Mouse (Mus musculus): ENCODE measurements around the gene Mta2. TPM values are rescaled to one million over a fixed set of nuclear protein-coding genes. Genes with fewer than 3 reads are reported as not detected.

Mta2 gene
- polyA plus RNA-seq, 1 experiment from 2014 or later: 126 TPM

- WGBS: 66% methylated on average over 3 of the region's 3 CpGs
- no peak overlapping the region for H3K4me3 ChIP-seq
- H3K27ac ChIP-seq (replicated peaks): no peak overlapping the region
- H3K4me2 ChIP-seq: no peak overlapping the region
- no peak overlapping the region for H3K9ac ChIP-seq
- no peaks in the 10 kb centered on the region for H3K27me3 ChIP-seq
- peak; percentile 68; the same call in 1 of the 2 replicates for ATAC-seq (ENCODE audit: low read depth)
- H3K36me3 ChIP-seq: peaks cover 93% of the 10 kb centered on the region
- no peaks in the 10 kb centered on the region for H3K9me3 ChIP-seq
- H3K4me1 ChIP-seq (replicated peaks): peaks cover 14% of the 10 kb centered on the region
Observed at GRCm38 (mm10) chr19:8976535-8976934, 34.9 kb downstream of the Mta2 start.

GRCm38 (mm10) chr19:8980771-8981170 is 39.1 kb downstream of the Mta2 start:
- Histone ChIP-seq H3K27ac (replicated peaks) (peak overlapping the region; percentile 72), H3K9ac (no peak overlapping the region), H3K27me3 (no peaks in the 10 kb centered on the region), H3K36me3 (peaks cover 52% of the 10 kb centered on the region), H3K4me3 (no peak overlapping the region), H3K4me2 (no peak overlapping the region), H3K4me1 (replicated peaks) (peaks cover 55% of the 10 kb centered on the region), H3K9me3 (no peaks in the 10 kb centered on the region)
- WGBS: 47% methylated on average over 5 of the region's 5 CpGs
- no peak for ATAC-seq (ENCODE audit: low read depth)

GRCm38 (mm10) chr19:8981450-8982168 is 39.9 kb downstream of the Mta2 start:
- H3K9me3 ChIP-seq: no peaks in the 10 kb centered on the region
- no peak overlapping the region for H3K4me2 ChIP-seq
- peaks cover 56% of the 10 kb centered on the region for H3K4me1 ChIP-seq (replicated peaks)

GRCm38 (mm10) chr19:8982303-8983149 is 40.9 kb downstream of the Mta2 start:
- H3K4me1 ChIP-seq (replicated peaks): peaks cover 56% of the 10 kb centered on the region
- H3K9ac ChIP-seq: no peak overlapping the region
- no peak overlapping the region for H3K4me2 ChIP-seq
- H3K9me3 ChIP-seq: no peaks in the 10 kb centered on the region
- WGBS: 41% methylated on average over 5 of the region's 5 CpGs
- no peak for ATAC-seq (ENCODE audit: low read depth)
- H3K4me3 ChIP-seq: no peak overlapping the region
- H3K36me3 ChIP-seq: peaks cover 35% of the 10 kb centered on the region
- peaks cover 5% of the 10 kb centered on the region for H3K27me3 ChIP-seq
- peak overlapping the region; percentile 72 for H3K27ac ChIP-seq (replicated peaks)

More at GRCm38 (mm10) chr19:8981450-8982168, 39.9 kb downstream of the Mta2 start:
- H3K27ac ChIP-seq (replicated peaks): peak overlapping the region; percentile 72
- H3K4me3 ChIP-seq: no peak overlapping the region
- 64% methylated on average over 2 of the region's 2 CpGs for WGBS
- 0 out of 2 replicates have a peak, but pooled peaks have one; percentile 16 for ATAC-seq (ENCODE audit: low read depth)
- no peaks in the 10 kb centered on the region for H3K27me3 ChIP-seq
- H3K9ac ChIP-seq: no peak overlapping the region
- H3K36me3 ChIP-seq: peaks cover 45% of the 10 kb centered on the region

GRCm38 (mm10) chr19:8983150-8983650 is 41.5 kb downstream of the Mta2 start:
- peaks cover 29% of the 10 kb centered on the region for H3K36me3 ChIP-seq
- no peaks in the 10 kb centered on the region for H3K9me3 ChIP-seq
- no peak overlapping the region for H3K4me2 ChIP-seq
- peaks cover 12% of the 10 kb centered on the region for H3K27me3 ChIP-seq
- H3K27ac ChIP-seq (replicated peaks): 0 out of 2 replicates have a peak overlapping the region, but pooled peaks have one; percentile 72
- ATAC-seq (ENCODE audit: low read depth): no peak
- no peak overlapping the region for H3K9ac ChIP-seq
- peaks cover 56% of the 10 kb centered on the region for H3K4me1 ChIP-seq (replicated peaks)
- WGBS: 60% methylated on average over 4 of the region's 4 CpGs
- H3K4me3 ChIP-seq: no peak overlapping the region

GRCm38 (mm10) chr19:8984255-8984868 is 42.7 kb downstream of the Mta2 start:
- peak overlapping the region; percentile 41; the same call in 1 of the 2 replicates for H3K9ac ChIP-seq
- peaks cover 24% of the 10 kb centered on the region for H3K27me3 ChIP-seq
- peaks cover 63% of the 10 kb centered on the region for H3K4me1 ChIP-seq (replicated peaks)
- peak; percentile 71 for ATAC-seq (ENCODE audit: low read depth)
- H3K9me3 ChIP-seq: no peaks in the 10 kb centered on the region
- WGBS: 7% methylated on average over 7 of the region's 7 CpGs
- no peak overlapping the region for H3K4me3 ChIP-seq
- peak overlapping the region; percentile 33 for H3K4me2 ChIP-seq
- peak overlapping the region; percentile 67 for H3K27ac ChIP-seq (replicated peaks)
- H3K36me3 ChIP-seq: peaks cover 17% of the 10 kb centered on the region

- Histone ChIP-seq H3K27ac (replicated peaks) (no peak overlapping the region), H3K4me1 (replicated peaks) (peaks cover 71% of the 10 kb centered on the region), H3K9ac (no peak overlapping the region), H3K27me3 (peaks cover 39% of the 10 kb centered on the region), H3K4me2 (no peak overlapping the region), H3K36me3 (peaks cover 2% of the 10 kb centered on the region), H3K9me3 (no peaks in the 10 kb centered on the region), H3K4me3 (no peak overlapping the region)
- no peak for ATAC-seq (ENCODE audit: low read depth)
- 70% methylated on average over 5 of the region's 5 CpGs for WGBS
Observed at GRCm38 (mm10) chr19:8985891-8986290, 44.2 kb downstream of the Mta2 start.

GRCm38 (mm10) chr19:8987816-8988215 is 46.1 kb downstream of the Mta2 start:
- Histone ChIP-seq H3K9me3 (no peaks in the 10 kb centered on the region), H3K27ac (replicated peaks) (no peak overlapping the region), H3K9ac (no peak overlapping the region), H3K4me1 (replicated peaks) (peaks cover 64% of the 10 kb centered on the region), H3K27me3 (peaks cover 57% of the 10 kb centered on the region), H3K36me3 (no peaks in the 10 kb centered on the region), H3K4me2 (no peak overlapping the region), H3K4me3 (no peak overlapping the region)
- 45% methylated on average over 2 of the region's 2 CpGs for WGBS
- no peak for ATAC-seq (ENCODE audit: low read depth)

- Histone ChIP-seq H3K36me3 (no peaks in the 10 kb centered on the region), H3K4me3 (peak overlapping the region; percentile 46), H3K27ac (replicated peaks) (no peak overlapping the region), H3K4me1 (replicated peaks) (peaks cover 57% of the 10 kb centered on the region), H3K27me3 (peaks cover 57% of the 10 kb centered on the region), H3K4me2 (peak overlapping the region; percentile 68), H3K9me3 (no peaks in the 10 kb centered on the region), H3K9ac (peak overlapping the region; percentile 73)
- ATAC-seq (ENCODE audit: low read depth): no peak
- WGBS: 12% methylated on average over 15 of the region's 15 CpGs
Observed at GRCm38 (mm10) chr19:8988346-8989065, 46.8 kb downstream of the Mta2 start.

GRCm38 (mm10) chr19:8989066-8989566 is 47.4 kb downstream of the Mta2 start, which contains the start of gene Ahnak:
Ahnak (plus strand) TSS chr19:8989284.
- under 1% methylated on average over 42 of the region's 42 CpGs for WGBS
- ATAC-seq (ENCODE audit: low read depth): no peak; the same call in 1 of the 2 replicates
- peak within 1 kb of the TSS; percentile 20 for H3K27ac ChIP-seq (replicated peaks)
- peak within 1 kb of the TSS; percentile 68 for H3K4me2 ChIP-seq
- H3K9ac ChIP-seq: peak within 1 kb of the TSS; percentile 73
- H3K4me1 ChIP-seq (replicated peaks): peaks cover 51% of the 10 kb centered on the region
- H3K27me3 ChIP-seq: peaks cover 57% of the 10 kb centered on the region
- no peaks in the 10 kb centered on the region for H3K9me3 ChIP-seq
- no peaks in the 10 kb centered on the region for H3K36me3 ChIP-seq
- H3K4me3 ChIP-seq: peak within 1 kb of the TSS; percentile 46
